Mouse (Mus musculus) Patski (cell line): ENCODE measurements around the gene Ftsj1. TPM values are rescaled to one million over a fixed set of nuclear protein-coding genes. Genes with fewer than 3 reads are reported as not detected.

ENCODE experiments used
- ATAC-seq: fragments of 100-300 bp; one replicate; pipeline ENCODE4 v1.8.0; 2021
- CTCF ChIA-PET: fragments of 350-600 bp; sonication (Branson Sonifier 250); formaldehyde crosslinking; loops from one replicate; lab custom pipeline; 2022; ENCODE audit warnings: inconsistent platforms; lab: Charles Lee
- POLR2A ChIA-PET: fragments of 350-600 bp; sonication (Branson Sonifier 250); formaldehyde crosslinking; loops from one replicate; lab custom pipeline; 2022; ENCODE audit warnings: antibody characterized with exemption, inconsistent platforms; lab: Charles Lee
- DNase-seq: peaks from one replicate; pipeline ENCODE4 v3.0.0-alpha.2; 2011; ENCODE audit warnings: low read depth, low spot score
- H3K27me3 ChIP-seq: fragments of 371-371 bp; one replicate; pipeline ENCODE4 v1.5.1; 2021
- CTCF ChIP-seq: fragments of 100-300 bp; IDR thresholded peaks from one replicate; pipeline ENCODE4 v1.5.1; 2021
- in situ Hi-C: fragments of 300-500 bp; cut with MboI; formaldehyde crosslinking; loops from 3 replicates; pipeline ENCODE4 v1.11.1; 2018; ENCODE audit warnings: low pct_unique_long_range_greater_than_20kb, mixed read lengths
- polyA plus RNA-seq: library from polyadenylated mRNA; unstranded; gene quantifications from one replicate; pipeline ENCODE4 v1.2.3, GENCODE M21; 2021

Gene Ftsj1
- polyA plus RNA-seq, 1 experiment from 2014 or later = 38.1 TPM

GRCm38 (mm10) chrX:8219651-8220050, 32.6 kb downstream of the Ftsj1 start:
- ChIA-PET CTCF (no interaction called here), POLR2A (interaction anchor here (0.7 kb wide), 1 partner anchor 12 kb away, joined by 3 read pairs; no protein-coding TSS in a partner anchor)
- H3K27me3 ChIP-seq = no peaks in the 10 kb centered on the region
- ATAC-seq (no peak), DNase-seq (no peak)
- in situ Hi-C loops = no loop called here
- TF ChIP-seq CTCF = no peak

DNA sequence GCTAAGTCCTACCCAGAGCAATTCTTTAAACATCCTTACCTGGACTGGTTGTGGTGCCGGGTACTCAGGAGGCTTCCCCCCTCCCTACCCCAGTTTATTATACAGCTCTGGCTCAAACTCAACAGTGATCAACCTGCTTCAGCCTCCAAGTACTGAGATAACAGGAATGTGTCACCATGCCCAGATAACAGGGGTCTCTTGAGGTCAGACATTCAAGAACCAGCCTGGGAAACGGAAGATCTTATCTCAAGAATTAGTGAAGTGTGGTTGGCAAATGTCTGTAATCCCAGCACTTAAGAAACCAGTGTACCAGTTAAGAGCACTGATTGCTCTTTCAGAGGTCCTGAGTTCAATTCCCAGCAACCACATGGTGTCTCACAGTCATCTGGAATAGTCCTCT, 34.1 kb downstream of the Ftsj1 start:
- ATAC-seq = no peak
- DNase-seq = no peak
- CTCF ChIA-PET = no interaction called here
- POLR2A ChIA-PET = no interaction called here
- no peaks in the 10 kb centered on the region for H3K27me3 ChIP-seq
- TF ChIP-seq CTCF = no peak
- in situ Hi-C loops = no loop called here

GRCm38 (mm10) chrX:8217383-8217782, 34.8 kb downstream of the Ftsj1 start:
- DNase-seq = no peak
- H3K27me3 ChIP-seq = no peaks in the 10 kb centered on the region
- in situ Hi-C loops = no loop called here
- POLR2A ChIA-PET = no interaction called here
- CTCF ChIA-PET = no interaction called here
- TF ChIP-seq CTCF = no peak
- ATAC-seq = no peak

GRCm38 (mm10) chrX:8211490-8212207, 40.6 kb downstream of the Ftsj1 start:
- H3K27me3 ChIP-seq = peaks cover under 1% of the 10 kb centered on the region
- DNase-seq = no peak
- TF ChIP-seq CTCF = no peak
- in situ Hi-C loops = no loop called here
- ChIA-PET POLR2A (no interaction called here), CTCF (interaction anchor here (0.7 kb wide), 1 partner anchor 64 kb away, joined by 3 read pairs; no protein-coding TSS in a partner anchor)
- ATAC-seq = no peak

- no peak for ATAC-seq
- DNase-seq = no peak
- ChIA-PET CTCF (no interaction called here), POLR2A (no interaction called here)
- H3K27me3 ChIP-seq = peaks cover 9% of the 10 kb centered on the region
- TF ChIP-seq CTCF = no peak
- in situ Hi-C loops = no loop called here
Observed at GRCm38 (mm10) chrX:8209720-8210119, 42.5 kb downstream of the Ftsj1 start.

DNA sequence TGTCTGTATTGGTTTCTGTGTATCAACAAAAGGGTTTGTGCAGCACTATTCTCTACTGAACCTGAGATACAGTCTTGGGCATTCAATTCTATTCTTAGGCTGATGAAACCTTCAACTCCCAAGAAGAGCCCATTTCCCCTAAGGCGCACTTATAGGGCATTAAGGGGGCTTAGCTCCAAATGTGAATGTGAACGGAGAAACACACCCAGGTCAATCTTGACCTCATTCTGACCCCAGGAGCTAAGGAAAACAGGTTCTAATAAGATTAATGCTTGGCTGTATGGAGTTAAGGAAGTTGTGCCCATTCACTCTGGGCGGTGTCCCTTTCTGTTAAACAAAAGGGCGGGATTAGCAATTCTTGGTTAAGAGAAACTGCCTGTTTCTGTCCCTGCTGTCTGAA, 45.0 kb downstream of the Ftsj1 start:
- DNase-seq = no peak
- CTCF ChIA-PET = interaction anchor here (1.4 kb wide), 1 partner anchor 82 kb away, joined by 3 read pairs; no protein-coding TSS in a partner anchor
- in situ Hi-C loops = no loop called here

GRCm38 (mm10) chrX:8206694-8207197, 45.5 kb downstream of the Ftsj1 start:
- no peak for TF ChIP-seq CTCF
- in situ Hi-C loops = no loop called here
- ChIA-PET POLR2A (interaction anchor here (1.4 kb wide), 1 partner anchor 46 kb away, joined by 3 read pairs; no protein-coding TSS in a partner anchor), CTCF (interaction anchor here (1.2 to 1.4 kb wide), 2 partner anchors 12 to 81 kb away, joined by 3 read pairs; no protein-coding TSS in a partner anchor)
- ATAC-seq = no peak
- peaks cover 9% of the 10 kb centered on the region for H3K27me3 ChIP-seq
- no peak for DNase-seq

More for the DNA sequence above, 45.0 kb downstream of the Ftsj1 start:
- ATAC-seq = no peak
- peaks cover 9% of the 10 kb centered on the region for H3K27me3 ChIP-seq
- POLR2A ChIA-PET = no interaction called here
- no peak for TF ChIP-seq CTCF

GRCm38 (mm10) chrX:8206015-8206693, 46.1 kb downstream of the Ftsj1 start, which contains the start of gene Porcn:
Gene Porcn (minus strand): TSS chrX:8206525.
- ChIA-PET POLR2A (interaction anchor here (1.4 kb wide), 1 partner anchor 47 kb away, joined by 3 read pairs; no protein-coding TSS in a partner anchor), CTCF (interaction anchor here (0.7 to 1.4 kb wide), 3 partner anchors 11 to 81 kb away, joined by 3 read pairs; no protein-coding TSS in a partner anchor)
- peak; percentile 97 for ATAC-seq
- H3K27me3 ChIP-seq = peaks cover 9% of the 10 kb centered on the region
- TF ChIP-seq CTCF = no peak
- in situ Hi-C loops = no loop called here
- no peak for DNase-seq

GRCm38 (mm10) chrX:8205551-8205950, 46.7 kb downstream of the Ftsj1 start:
- TF ChIP-seq CTCF = no peak
- ATAC-seq (no peak), DNase-seq (no peak)
- H3K27me3 ChIP-seq = peaks cover 9% of the 10 kb centered on the region
- ChIA-PET CTCF (interaction anchor here (0.7 to 1.2 kb wide), 2 partner anchors 11 to 17 kb away, joined by 3 read pairs; no protein-coding TSS in a partner anchor), POLR2A (interaction anchor here (1.4 kb wide), 1 partner anchor 47 kb away, joined by 3 read pairs; no protein-coding TSS in a partner anchor)
- in situ Hi-C loops = no loop called here

DNA sequence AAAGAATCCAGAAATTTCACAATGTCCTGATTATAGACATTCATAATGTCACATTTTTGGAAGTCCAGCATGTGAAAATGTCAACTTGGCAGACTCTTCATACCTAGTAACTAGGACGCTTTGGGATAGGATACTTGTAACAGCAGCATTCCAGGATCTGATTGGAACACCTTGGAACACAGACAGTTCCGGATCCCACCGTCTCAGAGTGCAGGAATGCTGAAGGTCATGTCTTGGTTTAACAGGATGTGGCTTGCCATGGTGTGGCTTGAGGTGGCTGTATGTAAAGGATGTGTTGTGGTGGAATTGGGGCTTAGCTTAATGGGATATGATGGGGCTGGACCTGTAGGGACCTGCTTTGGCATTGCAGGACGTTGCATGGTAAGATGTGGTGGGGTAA, 47.1 kb downstream of the Ftsj1 start:
- ATAC-seq = no peak
- no peak for DNase-seq
- in situ Hi-C loops = no loop called here
- CTCF ChIA-PET = no interaction called here
- POLR2A ChIA-PET = no interaction called here
- H3K27me3 ChIP-seq = peaks cover 9% of the 10 kb centered on the region
- TF ChIP-seq CTCF = no peak
